Mouse (Mus musculus) urinary bladder, adult 2 months (tissue): ENCODE measurements around the gene Kantr. TPM values are rescaled to one million over a fixed set of nuclear protein-coding genes. Genes with fewer than 3 reads are reported as not detected.
"Not testable (repeated sequence)": the region's sequence is repeated elsewhere in the genome, so short reads cannot be mapped to it uniquely, and the experiment has no call there.

Experiments used
- DNase-seq: peaks from one replicate; pipeline ENCODE4 v3.0.0; 2022; ENCODE audit warnings: low spot score
- polyA plus RNA-seq: library from polyadenylated mRNA; depleted of rRNA; stranded (reverse); fragments of >200 nt; gene quantifications from 2 replicates; pipeline ENCODE4 v1.2.3, GENCODE M21; 2012; rRNA removed

Gene Kantr
- polyA plus RNA-seq: 12.1 and 14.1 TPM in 2 replicates

DNA sequence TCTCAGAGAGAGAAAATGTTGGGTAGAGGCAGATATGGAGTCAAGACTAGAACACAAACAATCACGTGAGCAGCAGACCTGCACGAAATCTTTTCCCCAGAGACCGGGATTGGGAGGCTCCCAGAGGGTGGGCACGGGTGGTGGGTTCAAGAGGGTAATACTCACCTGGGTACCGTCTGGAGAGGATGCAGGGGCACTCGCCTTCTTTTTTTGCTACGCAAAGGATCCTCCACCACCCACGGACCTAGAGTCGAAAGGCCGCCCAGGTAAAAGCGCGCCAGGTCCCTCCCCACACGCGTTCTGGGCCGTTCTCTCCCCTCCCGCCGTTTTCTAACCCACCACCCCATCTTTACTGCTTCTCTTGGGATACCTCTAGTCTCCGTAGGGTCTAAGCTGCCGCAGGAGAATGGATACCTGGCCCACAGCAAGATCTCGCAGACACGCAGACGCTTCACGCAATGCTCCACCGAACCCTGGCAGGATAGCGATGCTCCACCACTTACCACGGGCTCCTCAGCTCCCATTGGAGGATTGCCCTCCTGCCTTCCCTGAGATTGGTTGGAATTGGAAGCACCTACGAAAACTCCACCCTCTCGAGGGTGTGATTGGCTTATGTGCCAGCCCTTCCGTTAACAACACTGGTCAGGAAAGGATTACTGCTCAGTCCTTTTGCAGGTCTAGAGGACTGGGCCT is at the start of gene Kantr:
TSS of gene Kantr (minus strand) at position 500 of the 693 bp plus-strand sequence.
- DNase-seq: peak; percentile 38

GRCm38 (mm10) chrX:152368397-152369273 is 41.3 kb upstream of the Kantr start, which contains the start of gene Gpr173:
Gpr173 (minus strand) TSS chrX:152368704.
- no peak for DNase-seq

DNA sequence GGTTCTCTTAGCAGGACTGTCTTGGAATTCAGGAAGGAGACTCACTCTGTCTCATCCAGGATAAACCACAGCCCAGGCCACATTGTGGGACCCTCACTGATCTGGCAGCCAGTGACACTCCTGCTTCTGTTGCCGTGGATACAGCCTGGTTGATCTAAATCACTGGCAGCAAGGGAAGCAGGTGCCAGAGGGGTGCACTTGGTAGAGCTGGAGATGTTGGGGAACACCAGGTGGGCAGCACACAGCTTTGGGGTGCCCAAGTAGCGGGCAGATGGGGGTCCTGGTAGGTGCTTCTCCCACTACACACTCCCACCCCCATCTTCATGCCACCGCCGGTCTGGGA is 40.7 kb upstream of the Kantr start:
- DNase-seq: no peak

- DNase-seq: no peak
Measured at GRCm38 (mm10) chrX:152366418-152366817, 39.1 kb upstream of the Kantr start.

- no peak for DNase-seq
Measured at GRCm38 (mm10) chrX:152352553-152353153, 25.4 kb upstream of the Kantr start.

DNA sequence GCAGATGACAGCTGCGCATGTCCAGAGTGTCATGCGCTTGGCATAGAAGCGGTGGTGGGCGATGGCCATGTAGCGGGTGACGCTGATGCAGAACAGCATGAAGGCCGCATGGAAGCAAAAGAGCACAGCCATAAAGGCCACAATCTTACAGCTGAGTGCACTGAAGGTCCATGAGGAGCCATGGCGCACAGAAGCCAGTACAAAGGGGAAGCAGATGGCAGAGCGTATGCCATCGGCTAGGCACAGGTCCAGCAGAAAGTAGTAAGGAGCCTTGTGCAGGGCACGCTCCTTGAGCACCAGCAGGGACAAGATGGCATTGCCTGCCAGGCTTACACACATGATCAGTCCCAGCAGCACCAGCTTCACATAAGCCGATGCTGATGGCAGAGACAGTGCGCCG is 19.7 kb upstream of the Kantr start:
- no peak for DNase-seq

DNA sequence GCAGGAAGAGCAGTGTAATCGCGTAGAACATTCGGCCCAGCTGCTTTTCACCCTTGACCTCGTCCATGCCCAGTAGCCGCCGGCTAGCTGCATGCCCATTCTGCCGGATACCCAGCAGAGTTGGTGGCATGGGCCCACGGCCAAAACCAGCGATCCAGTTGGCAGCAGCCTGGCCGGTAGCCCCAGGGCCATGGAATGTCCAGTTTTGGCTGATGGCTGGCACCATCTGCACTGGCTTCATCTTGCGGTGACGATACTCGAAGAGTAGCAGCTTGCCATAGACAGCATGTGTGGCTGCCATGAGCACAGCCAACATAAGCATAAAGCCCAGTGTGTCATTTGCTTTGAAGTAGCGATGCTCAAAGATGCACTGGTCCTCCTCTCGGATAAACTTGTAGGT is 19.3 kb upstream of the Kantr start:
- DNase-seq: no peak

DNA sequence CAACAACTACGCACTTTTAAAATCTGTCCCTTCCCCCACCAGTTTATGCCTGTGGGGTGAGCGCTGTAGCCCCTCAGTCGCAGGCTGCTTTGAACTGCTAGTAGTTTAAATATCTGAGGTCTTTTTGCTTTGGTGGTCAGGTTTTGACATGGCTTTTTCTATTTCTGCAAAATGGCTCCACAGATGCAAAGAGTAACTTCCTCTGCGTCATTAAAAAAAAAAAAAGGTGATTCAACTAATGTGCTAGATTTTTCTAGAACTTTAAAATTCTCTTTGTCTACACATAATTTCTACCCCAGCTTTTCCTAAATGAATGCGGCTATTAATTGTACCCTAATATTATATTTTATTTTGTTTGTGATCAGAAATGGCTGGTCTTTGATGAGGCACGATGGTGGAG is 15.6 kb upstream of the Kantr start:
- DNase-seq: no peak

DNA sequence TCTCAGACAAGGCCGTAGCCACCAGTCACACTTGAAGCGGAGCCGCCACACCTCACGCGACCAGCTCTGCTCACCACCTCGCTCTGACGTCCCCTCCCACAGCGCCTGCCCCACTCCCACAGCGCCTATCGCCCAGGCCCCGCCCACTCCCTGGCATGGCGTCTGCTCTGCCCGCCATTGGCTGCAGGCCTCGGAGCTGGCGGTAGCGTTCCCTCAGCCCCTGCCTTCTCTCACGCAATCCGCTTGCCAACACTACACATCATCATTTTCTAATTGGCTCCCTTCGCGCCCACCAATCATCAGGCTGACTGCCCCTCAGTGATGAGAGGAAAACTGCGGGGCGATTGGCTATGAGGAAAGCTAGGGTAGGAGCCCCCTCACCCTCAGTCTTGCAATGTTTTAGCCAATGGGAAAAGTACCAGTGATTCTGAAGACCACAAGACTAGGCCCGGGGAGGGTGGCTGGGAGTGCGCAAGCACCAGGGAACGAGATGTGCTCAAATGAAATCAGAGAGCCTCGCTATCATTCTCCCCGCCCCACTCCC is 15.1 kb upstream of the Kantr start, which contains the start of gene Tspyl2:
TSS of gene Tspyl2 (minus strand) at position 68 of the 544 bp plus-strand sequence.
- DNase-seq: peak; percentile 74

DNA sequence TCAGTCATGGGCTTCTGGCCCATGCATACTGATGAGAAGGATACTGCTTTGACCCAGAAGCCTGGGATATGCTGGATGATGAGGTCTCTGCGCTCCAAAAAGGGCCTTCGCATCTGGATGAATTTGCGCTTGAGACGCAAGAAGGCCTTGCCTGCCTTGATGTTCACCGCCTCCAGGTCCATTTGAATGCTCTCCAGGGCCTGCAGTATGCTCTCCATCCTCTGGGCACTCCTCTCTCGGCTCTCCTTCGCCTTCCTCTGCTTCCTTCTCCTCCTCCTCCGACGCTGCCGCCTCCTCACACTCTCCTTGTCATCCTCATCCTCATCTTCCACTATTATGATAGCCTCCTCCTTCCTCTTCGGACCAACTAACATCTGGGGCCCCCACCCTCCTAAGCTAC is 14.2 kb upstream of the Kantr start:
- DNase-seq: no peak

- DNase-seq: peak; percentile 61
Measured at GRCm38 (mm10) chrX:152336546-152337332, 9.4 kb upstream of the Kantr start.

- DNase-seq: not testable (repeated sequence)
Measured at GRCm38 (mm10) chrX:152336123-152336522, 8.8 kb upstream of the Kantr start.

- not testable (repeated sequence) for DNase-seq
Measured at GRCm38 (mm10) chrX:152329400-152329799, 2.1 kb upstream of the Kantr start.

- DNase-seq: no peak
Measured at GRCm38 (mm10) chrX:152327689-152328052, 376 bp upstream of the Kantr start.

DNA sequence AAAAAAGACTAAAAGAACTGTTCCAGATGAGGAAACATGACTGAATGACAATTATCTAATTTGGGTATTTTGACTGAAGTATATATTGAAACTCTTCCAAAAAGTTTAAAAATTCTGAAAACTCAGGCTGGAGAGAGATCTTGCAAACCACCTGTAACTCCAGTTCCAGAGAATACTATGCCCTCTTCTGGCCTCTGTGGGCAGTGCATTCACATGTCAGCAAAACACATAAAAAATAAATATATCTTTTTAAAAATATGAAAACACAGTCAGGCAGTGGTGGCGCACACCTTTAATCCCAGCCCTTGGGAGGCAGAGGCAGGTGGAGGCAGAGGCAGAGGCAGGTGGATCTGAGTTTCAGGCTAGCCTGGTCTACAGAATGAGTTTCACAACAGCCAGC is 3.7 kb downstream of the Kantr start:
- DNase-seq: no peak

DNA sequence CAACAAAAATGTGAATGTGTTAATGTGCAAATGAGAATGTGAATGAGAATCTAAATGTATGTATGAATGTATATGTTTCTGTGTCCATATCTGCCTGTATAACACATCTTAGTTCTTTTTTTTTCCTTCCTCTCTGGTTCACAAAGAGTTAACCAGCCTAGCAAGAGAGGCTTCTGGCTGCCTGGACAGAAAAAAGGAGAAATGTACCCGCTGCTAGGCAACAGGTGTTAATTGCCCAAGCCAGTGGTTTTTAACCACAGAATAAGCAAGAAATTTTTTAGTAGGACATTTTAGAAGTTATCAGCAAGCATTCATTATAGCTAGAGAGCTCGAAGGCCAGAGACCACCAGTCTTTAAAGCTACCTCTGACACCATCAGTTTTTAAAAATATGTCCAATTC is 4.5 kb downstream of the Kantr start:
- no peak for DNase-seq

DNA sequence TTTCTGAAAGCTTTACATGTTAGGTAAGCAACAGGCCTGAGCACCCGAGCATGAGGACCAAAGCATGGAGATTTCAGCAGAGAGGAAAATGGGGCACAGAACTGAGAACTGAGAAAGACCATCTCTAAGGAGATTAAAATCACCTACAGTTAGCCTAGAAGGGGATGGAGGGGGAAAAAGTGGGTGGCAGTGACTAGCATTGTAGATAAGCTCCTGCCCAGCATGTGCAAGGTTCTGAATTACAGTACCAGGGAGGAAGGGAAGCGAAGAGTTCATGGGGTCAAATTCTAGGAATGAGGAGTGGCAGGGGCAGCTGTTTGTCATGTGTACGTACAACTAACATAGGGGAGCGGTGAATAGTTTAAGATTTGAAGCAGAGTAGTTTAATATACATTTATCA is 6.8 kb downstream of the Kantr start:
- DNase-seq: no peak

DNA sequence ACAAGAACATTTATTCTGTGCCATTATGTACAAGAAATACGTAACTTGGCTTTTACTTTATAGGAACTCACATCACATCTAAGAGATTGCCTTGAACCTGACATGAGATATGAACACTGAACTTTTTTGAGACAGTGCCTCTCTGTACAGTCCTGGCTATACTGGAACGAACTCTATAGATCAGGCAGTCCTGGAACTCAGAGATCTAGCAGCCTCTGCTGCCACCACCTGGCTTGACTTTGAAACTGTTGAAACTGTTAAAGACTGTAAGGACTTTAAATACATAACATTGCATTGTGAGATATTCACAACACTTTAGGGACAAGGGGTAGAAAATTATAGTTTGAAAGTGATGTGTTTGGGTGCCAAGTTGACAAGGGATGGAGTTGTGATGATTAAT is 19.4 kb downstream of the Kantr start:
- no peak for DNase-seq

- DNase-seq: no peak
Measured at GRCm38 (mm10) chrX:152307371-152307770, 19.9 kb downstream of the Kantr start.

- DNase-seq: no peak
Measured at GRCm38 (mm10) chrX:152306224-152306623, 21.1 kb downstream of the Kantr start.

DNA sequence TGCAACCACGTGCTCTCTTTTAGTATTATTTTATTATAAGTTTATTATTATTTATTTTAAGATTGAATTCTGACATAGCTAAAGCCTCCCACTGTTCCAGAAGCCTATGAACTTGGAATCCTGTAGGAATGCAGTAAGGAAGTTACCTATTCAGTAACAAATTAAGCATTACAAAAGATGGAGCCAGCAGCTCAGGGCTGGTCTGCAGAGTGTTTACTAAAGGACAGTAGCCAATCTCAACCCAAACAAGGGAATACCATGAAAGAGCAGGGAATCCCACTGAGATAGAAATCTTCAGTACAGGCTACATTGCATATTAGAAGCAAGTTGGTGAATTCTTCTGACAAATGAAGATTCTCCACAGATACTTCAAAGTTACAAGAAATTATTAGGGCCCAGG is 40.3 kb downstream of the Kantr start:
- not testable (repeated sequence) for DNase-seq

- DNase-seq: no peak
Measured at GRCm38 (mm10) chrX:152284746-152285145, 42.5 kb downstream of the Kantr start.
